Mouse (Mus musculus): ENCODE measurements around the gene Mtfp1. TPM values are rescaled to one million over a fixed set of nuclear protein-coding genes. Genes with fewer than 3 reads are reported as not detected.

Mtfp1 gene
- polyA plus RNA-seq (2014; fragmentation: Nextera tagmentation; extraction: Ambion mirVana), result 5.7 TPM in 2 replicates

- no peaks in the 10 kb centered on the region for H3K27me3 ChIP-seq (ENCODE audit: control insufficient read depth, insufficient read depth, low read length)
- 8% methylated on average over 34 of the region's 34 CpGs for WGBS
- ATAC-seq (ENCODE audit: low FRiP score), result peak; percentile 19; the same call in 1 of the 2 replicates
Measured at GRCm38 (mm10) chr11:4095171-4096053, at the start of gene Mtfp1. Gene Mtfp1, minus strand, starts transcription at chr11:4095445.

GRCm38 (mm10) chr11:4143281-4144062 is 48.2 kb upstream of the Mtfp1 start:
- Histone ChIP-seq H3K9ac (ENCODE audit: low read length) (no peak overlapping the region), H3K27me3 (ENCODE audit: control insufficient read depth, insufficient read depth, low read length) (no peaks in the 10 kb centered on the region), H3K4me2 (no peak overlapping the region), H3K9me3 (ENCODE audit: control insufficient read depth, low read length) (no peaks in the 10 kb centered on the region), H3K36me3 (ENCODE audit: control insufficient read depth, insufficient read depth, low read length) (peaks cover 11% of the 10 kb centered on the region), H3K4me3 (ENCODE audit: low read depth, low read length) (no peak overlapping the region), H3K27ac (ENCODE audit: low read depth, low read length) (no peak overlapping the region), H3K4me1 (ENCODE audit: control insufficient read depth, insufficient read depth, low read length) (no peaks in the 10 kb centered on the region)
- WGBS, result 92% methylated on average over 21 of the region's 21 CpGs
- DNase-seq (ENCODE audit: low spot score, missing footprints) (peak; percentile 31), ATAC-seq (ENCODE audit: low FRiP score) (no peak)

More at GRCm38 (mm10) chr11:4095171-4096053, at the start of gene Mtfp1:
- Histone ChIP-seq H3K27ac (ENCODE audit: low read depth, low read length) (peak within 1 kb of the TSS; percentile 62), H3K4me3 (ENCODE audit: low read depth, low read length) (peak within 1 kb of the TSS; percentile 53), H3K36me3 (ENCODE audit: control insufficient read depth, insufficient read depth, low read length) (peaks cover 6% of the 10 kb centered on the region; the same call in 1 of the 2 replicates), H3K9me3 (ENCODE audit: control insufficient read depth, low read length) (no peaks in the 10 kb centered on the region), H3K4me1 (ENCODE audit: control insufficient read depth, insufficient read depth, low read length) (peaks cover 12% of the 10 kb centered on the region), H3K4me2 (peak within 1 kb of the TSS; percentile 57), H3K9ac (ENCODE audit: low read length) (peak within 1 kb of the TSS; percentile 63)
- peak; percentile 92 for DNase-seq (ENCODE audit: low spot score, missing footprints)

GRCm38 (mm10) chr11:4142352-4142751 is 47.1 kb upstream of the Mtfp1 start:
- ATAC-seq (ENCODE audit: low FRiP score) (no peak), DNase-seq (ENCODE audit: low spot score, missing footprints) (peak; percentile 77)
- Histone ChIP-seq H3K36me3 (ENCODE audit: control insufficient read depth, insufficient read depth, low read length) (peaks cover 11% of the 10 kb centered on the region), H3K4me3 (ENCODE audit: low read depth, low read length) (no peak overlapping the region), H3K9me3 (ENCODE audit: control insufficient read depth, low read length) (no peaks in the 10 kb centered on the region), H3K4me2 (no peak overlapping the region), H3K27ac (ENCODE audit: low read depth, low read length) (no peak overlapping the region), H3K4me1 (ENCODE audit: control insufficient read depth, insufficient read depth, low read length) (no peaks in the 10 kb centered on the region), H3K27me3 (ENCODE audit: control insufficient read depth, insufficient read depth, low read length) (no peaks in the 10 kb centered on the region), H3K9ac (ENCODE audit: low read length) (no peak overlapping the region)
- 85% methylated on average over 4 of the region's 4 CpGs for whole genome bisulfite sequencing

- no peaks in the 10 kb centered on the region for H3K9me3 ChIP-seq (ENCODE audit: control insufficient read depth, low read length)
- H3K4me1 ChIP-seq (ENCODE audit: control insufficient read depth, insufficient read depth, low read length), result no peaks in the 10 kb centered on the region; the same call in 1 of the 2 replicates
- ATAC-seq (ENCODE audit: low FRiP score) (no peak), DNase-seq (ENCODE audit: low spot score, missing footprints) (peak; percentile 69)
- no peak overlapping the region for H3K4me3 ChIP-seq (ENCODE audit: low read depth, low read length)
- H3K27me3 ChIP-seq (ENCODE audit: control insufficient read depth, insufficient read depth, low read length), result no peaks in the 10 kb centered on the region
- peaks cover 11% of the 10 kb centered on the region for H3K36me3 ChIP-seq (ENCODE audit: control insufficient read depth, insufficient read depth, low read length)
- H3K9ac ChIP-seq (ENCODE audit: low read length), result no peak overlapping the region
- no peak overlapping the region for H3K4me2 ChIP-seq
- H3K27ac ChIP-seq (ENCODE audit: low read depth, low read length), result no peak overlapping the region
Measured at GRCm38 (mm10) chr11:4141505-4141904, 46.3 kb upstream of the Mtfp1 start.

- H3K36me3 ChIP-seq (ENCODE audit: control insufficient read depth, insufficient read depth, low read length), result peaks cover 11% of the 10 kb centered on the region
- ATAC-seq (ENCODE audit: low FRiP score) (no peak), DNase-seq (ENCODE audit: low spot score, missing footprints) (no peak)
- H3K9me3 ChIP-seq (ENCODE audit: control insufficient read depth, low read length), result no peaks in the 10 kb centered on the region
- H3K9ac ChIP-seq (ENCODE audit: low read length), result no peak overlapping the region
- H3K27ac ChIP-seq (ENCODE audit: low read depth, low read length), result no peak overlapping the region
- no peaks in the 10 kb centered on the region for H3K27me3 ChIP-seq (ENCODE audit: control insufficient read depth, insufficient read depth, low read length)
- no peak overlapping the region for H3K4me3 ChIP-seq (ENCODE audit: low read depth, low read length)
- no peak overlapping the region for H3K4me2 ChIP-seq
- H3K4me1 ChIP-seq (ENCODE audit: control insufficient read depth, insufficient read depth, low read length), result peaks cover 7% of the 10 kb centered on the region
- WGBS, result 77% methylated on average over 2 of the region's 2 CpGs
Measured at GRCm38 (mm10) chr11:4138964-4139363, 43.7 kb upstream of the Mtfp1 start.

- H3K4me3 ChIP-seq (ENCODE audit: low read depth, low read length), result peak within 1 kb of the TSS; percentile 82
- WGBS, result 2% methylated on average over 63 of the region's 66 CpGs
- peak within 1 kb of the TSS; percentile 95 for H3K9ac ChIP-seq (ENCODE audit: low read length)
- H3K27me3 ChIP-seq (ENCODE audit: control insufficient read depth, insufficient read depth, low read length), result no peaks in the 10 kb centered on the region
- DNase-seq (ENCODE audit: low spot score, missing footprints), result peak; percentile 99
- H3K27ac ChIP-seq (ENCODE audit: low read depth, low read length), result peak within 1 kb of the TSS; percentile 55
- peaks cover 10% of the 10 kb centered on the region for H3K4me1 ChIP-seq (ENCODE audit: control insufficient read depth, insufficient read depth, low read length)
- peaks cover 3% of the 10 kb centered on the region; the same call in 1 of the 2 replicates for H3K36me3 ChIP-seq (ENCODE audit: control insufficient read depth, insufficient read depth, low read length)
- ATAC-seq (ENCODE audit: low FRiP score), result peak; percentile 94
- no peaks in the 10 kb centered on the region for H3K9me3 ChIP-seq (ENCODE audit: control insufficient read depth, low read length)
- peak within 1 kb of the TSS; percentile 54 for H3K4me2 ChIP-seq
Measured at GRCm38 (mm10) chr11:4134986-4135935, 40.0 kb upstream of the Mtfp1 start, which contains the start of gene Rnf215. Gene Rnf215, plus strand, starts transcription at chr11:4135202.

- H3K9me3 ChIP-seq (ENCODE audit: control insufficient read depth, low read length), result no peaks in the 10 kb centered on the region
- no peaks in the 10 kb centered on the region for H3K36me3 ChIP-seq (ENCODE audit: control insufficient read depth, insufficient read depth, low read length)
- ATAC-seq (ENCODE audit: low FRiP score), result peak; percentile 31; the same call in 1 of the 2 replicates
- no peak overlapping the region for H3K9ac ChIP-seq (ENCODE audit: low read length)
- no peaks in the 10 kb centered on the region for H3K27me3 ChIP-seq (ENCODE audit: control insufficient read depth, insufficient read depth, low read length)
- H3K27ac ChIP-seq (ENCODE audit: low read depth, low read length), result no peak overlapping the region
- no peak overlapping the region for H3K4me2 ChIP-seq
- DNase-seq (ENCODE audit: low spot score, missing footprints), result no peak
- WGBS, result 63% methylated on average over 6 of the region's 6 CpGs
- no peak overlapping the region for H3K4me3 ChIP-seq (ENCODE audit: low read depth, low read length)
- H3K4me1 ChIP-seq (ENCODE audit: control insufficient read depth, insufficient read depth, low read length), result peaks cover 10% of the 10 kb centered on the region
Measured at GRCm38 (mm10) chr11:4134400-4134799, 39.2 kb upstream of the Mtfp1 start.

- DNase-seq (ENCODE audit: low spot score, missing footprints), result no peak
- no peaks in the 10 kb centered on the region for H3K27me3 ChIP-seq (ENCODE audit: control insufficient read depth, insufficient read depth, low read length)
- ATAC-seq (ENCODE audit: low FRiP score), result no peak
Measured at GRCm38 (mm10) chr11:4133450-4133849, 38.2 kb upstream of the Mtfp1 start.

More at GRCm38 (mm10) chr11:4133450-4133849, 38.2 kb upstream of the Mtfp1 start:
- WGBS, result 57% methylated on average over 3 of the region's 3 CpGs
- no peaks in the 10 kb centered on the region for H3K36me3 ChIP-seq (ENCODE audit: control insufficient read depth, insufficient read depth, low read length)
- no peak overlapping the region for H3K4me2 ChIP-seq
- H3K4me3 ChIP-seq (ENCODE audit: low read depth, low read length), result no peak overlapping the region
- no peak overlapping the region for H3K9ac ChIP-seq (ENCODE audit: low read length)
- peaks cover 10% of the 10 kb centered on the region for H3K4me1 ChIP-seq (ENCODE audit: control insufficient read depth, insufficient read depth, low read length)
- no peaks in the 10 kb centered on the region for H3K9me3 ChIP-seq (ENCODE audit: control insufficient read depth, low read length)
- H3K27ac ChIP-seq (ENCODE audit: low read depth, low read length), result no peak overlapping the region
